In genomic region chr12:81776191-81776590, GRCm38 (mm10) we compare ENCODE assay signal across 12 mouse cellular contexts. TPM values are rescaled to one million over a fixed set of nuclear protein-coding genes. Genes with fewer than 3 reads are reported as not detected.
DNase-seq lines count a peak whose midpoint lies in the region; ATAC-seq and TF ChIP-seq lines count a peak whose summit lies in the region.
"Had no signal": no experiment of that assay in that cellular context is flagged by ENCODE, and none has a peak within 500 bp of the region (broad histone marks: within the 10 kb centered on the region; RNA-seq: fewer than 3 reads in every experiment).

No protein-coding gene starts in this region.

- H3K27ac ChIP-seq in hindbrain, embryonic 11.5 days (ENCODE audit: low read depth, low read length): no peak overlapping the region
- H3K27ac ChIP-seq in hindbrain, embryonic 13.5 days: no peak overlapping the region
- no peak overlapping the region for H3K27ac ChIP-seq in embryonic facial prominence, embryonic 10.5 days (replicated peaks)
- H3K27ac ChIP-seq in forebrain, embryonic 12.5 days: no peak overlapping the region
- no peak overlapping the region for H3K27ac ChIP-seq in forebrain, postnatal 0 days (ENCODE audit: low read depth, low read length)
- H3K27ac ChIP-seq: liver, embryonic 13.5 days had no signal

- no peaks in the 10 kb centered on the region for H3K9me3 ChIP-seq in hindbrain, embryonic 11.5 days (ENCODE audit: control insufficient read depth, low read length)
- no peaks in the 10 kb centered on the region for H3K9me3 ChIP-seq in hindbrain, embryonic 13.5 days
- H3K9me3 ChIP-seq in embryonic facial prominence, embryonic 10.5 days: no peaks in the 10 kb centered on the region
- no peaks in the 10 kb centered on the region for H3K9me3 ChIP-seq in forebrain, embryonic 12.5 days
- no peaks in the 10 kb centered on the region for H3K9me3 ChIP-seq in forebrain, postnatal 0 days (ENCODE audit: low read length)
- H3K9me3 ChIP-seq: liver, embryonic 13.5 days had no signal

- no peak overlapping the region for H3K4me2 ChIP-seq in hindbrain, embryonic 11.5 days (replicated peaks; ENCODE audit: low read depth, low read length)
- H3K4me2 ChIP-seq in hindbrain, embryonic 13.5 days: no peak overlapping the region
- no peak overlapping the region for H3K4me2 ChIP-seq in forebrain, embryonic 12.5 days
- H3K4me2 ChIP-seq in forebrain, postnatal 0 days (ENCODE audit: low read depth): no peak overlapping the region
- H3K4me2 ChIP-seq: liver, embryonic 13.5 days had no signal

- no peak for ATAC-seq in hindbrain, embryonic 11.5 days (ENCODE audit: low FRiP score)
- ATAC-seq in hindbrain, embryonic 13.5 days (ENCODE audit: low FRiP score): no peak
- no peak for ATAC-seq in forebrain, embryonic 12.5 days (ENCODE audit: low FRiP score)
- no peak for ATAC-seq in forebrain, postnatal 0 days
- ATAC-seq: forebrain, embryonic 14.5 days had no signal

- no peak overlapping the region for H3K9ac ChIP-seq in hindbrain, embryonic 11.5 days (ENCODE audit: low read depth, low read length)
- H3K9ac ChIP-seq in hindbrain, embryonic 13.5 days: no peak overlapping the region
- no peak overlapping the region for H3K9ac ChIP-seq in forebrain, embryonic 12.5 days
- no peak overlapping the region for H3K9ac ChIP-seq in forebrain, postnatal 0 days
- H3K9ac ChIP-seq: liver, embryonic 13.5 days had no signal

- no peak for TF ChIP-seq CTCF in forebrain, postnatal 0 days (IDR thresholded peaks at IDR 0.05; ENCODE audit: low read depth)

- peaks cover 10% of the 10 kb centered on the region; the same call in 1 of the 2 replicates for H3K27me3 ChIP-seq in hindbrain, embryonic 11.5 days (ENCODE audit: control insufficient read depth, insufficient read depth, low read length)
- H3K27me3 ChIP-seq in hindbrain, embryonic 13.5 days: peaks cover 4% of the 10 kb centered on the region; the same call in 1 of the 2 replicates
- peaks cover 31% of the 10 kb centered on the region for H3K27me3 ChIP-seq in embryonic facial prominence, embryonic 10.5 days (replicated peaks; ENCODE audit: low read depth, poor library complexity, severe bottlenecking)
- H3K27me3 ChIP-seq in forebrain, embryonic 12.5 days: peaks cover 14% of the 10 kb centered on the region; the same call in 1 of the 2 replicates
- no peaks in the 10 kb centered on the region for H3K27me3 ChIP-seq in forebrain, postnatal 0 days (ENCODE audit: insufficient read depth, low read length)

- H3K4me3 ChIP-seq in hindbrain, embryonic 11.5 days (ENCODE audit: low read depth, low read length): no peak overlapping the region
- no peak overlapping the region for H3K4me3 ChIP-seq in hindbrain, embryonic 13.5 days
- no peak overlapping the region for H3K4me3 ChIP-seq in embryonic facial prominence, embryonic 10.5 days
- no peak overlapping the region for H3K4me3 ChIP-seq in forebrain, embryonic 12.5 days (replicated peaks)
- no peak overlapping the region for H3K4me3 ChIP-seq in forebrain, postnatal 0 days (ENCODE audit: low read depth, low read length)
- H3K4me3 ChIP-seq: liver, embryonic 13.5 days had no signal

- H3K36me3 ChIP-seq in hindbrain, embryonic 11.5 days (ENCODE audit: control insufficient read depth, insufficient read depth, low read length): no peaks in the 10 kb centered on the region
- peaks cover 16% of the 10 kb centered on the region for H3K36me3 ChIP-seq in hindbrain, embryonic 13.5 days
- H3K36me3 ChIP-seq in embryonic facial prominence, embryonic 10.5 days (replicated peaks): peaks cover 12% of the 10 kb centered on the region; the same call in 1 of the 2 replicates
- H3K36me3 ChIP-seq in forebrain, embryonic 12.5 days (replicated peaks): peaks cover 13% of the 10 kb centered on the region
- H3K36me3 ChIP-seq in forebrain, postnatal 0 days (ENCODE audit: insufficient read depth): peaks cover 13% of the 10 kb centered on the region; the same call in 1 of the 2 replicates
- H3K36me3 ChIP-seq: liver, embryonic 13.5 days had no signal

- WGBS in hindbrain, embryonic 11.5 days: 66% methylated on average over 3 of the region's 3 CpGs
- WGBS in hindbrain, embryonic 13.5 days: 58% methylated on average over 3 of the region's 3 CpGs
- 50% methylated on average over 3 of the region's 3 CpGs for WGBS in embryonic facial prominence, embryonic 10.5 days
- 59% methylated on average over 3 of the region's 3 CpGs for WGBS in forebrain, embryonic 12.5 days
- 46% methylated on average over 3 of the region's 3 CpGs for WGBS in forebrain, postnatal 0 days

- peak; percentile 46 for DNase-seq in hindbrain, embryonic 11.5 days (ENCODE audit: low spot score)
- DNase-seq in thymus, postnatal 0 days (ENCODE audit: low spot score): peak; percentile 23
- DNase-seq in thymus, postnatal 14 days: no peak
- DNase-seq in embryonic facial prominence, embryonic 10.5 days (ENCODE audit: low spot score): peak; percentile 55
- no peak for DNase-seq in T-cell, adult 2 months (ENCODE audit: low spot score)
- DNase-seq in forebrain, postnatal 0 days: no peak
- DNase-seq: cerebellum, adult 2 months; liver, embryonic 13.5 days; thymus, adult 2 months had no signal

- peaks cover 3% of the 10 kb centered on the region; the same call in 1 of the 2 replicates for H3K4me1 ChIP-seq in hindbrain, embryonic 11.5 days (replicated peaks; ENCODE audit: control insufficient read depth, insufficient read depth, low read length)
- H3K4me1 ChIP-seq in hindbrain, embryonic 13.5 days (replicated peaks): peaks cover 32% of the 10 kb centered on the region
- H3K4me1 ChIP-seq in embryonic facial prominence, embryonic 10.5 days: peaks cover 14% of the 10 kb centered on the region
- H3K4me1 ChIP-seq in forebrain, embryonic 12.5 days: peaks cover 19% of the 10 kb centered on the region
- H3K4me1 ChIP-seq in forebrain, postnatal 0 days (ENCODE audit: insufficient read depth): peaks cover 30% of the 10 kb centered on the region

RNA-seq across cellular contexts. Expression of gene Map3k9, which starts 4.8 kb away (rescaled TPM):
- 2.5 and 3.4 TPM in 2 replicates for polyA plus RNA-seq in hindbrain, embryonic 11.5 days (2014; fragmentation: Nextera tagmentation; extraction: Ambion mirVana)
- 8.8 TPM in 2 replicates for polyA plus RNA-seq in hindbrain, embryonic 13.5 days (2015; fragmentation: Nextera tagmentation; extraction: Ambion mirVana)
- polyA plus RNA-seq in thymus, postnatal 0 days (2015; fragmentation: Nextera tagmentation; extraction: Ambion mirVana): 0.21 and 0.29 TPM in 2 replicates
- 0.96 and 1.5 TPM in 2 replicates for polyA plus RNA-seq in embryonic facial prominence, embryonic 10.5 days (2016; fragmentation: Nextera tagmentation; extraction: Ambion mirVana)
- 5.3 and 5.7 TPM in 2 replicates for polyA plus RNA-seq in forebrain, embryonic 12.5 days (2016; fragmentation: Nextera tagmentation; extraction: Ambion mirVana)
- 41.4 and 49.2 TPM in 2 replicates for total RNA-seq in forebrain, postnatal 0 days (2014; rRNA removed)
- polyA plus RNA-seq in forebrain, postnatal 0 days (2015; fragmentation: Nextera tagmentation; extraction: Ambion mirVana): 4.3 and 6.5 TPM in 2 replicates

Comparison
In these comparisons a context has a peak if more than half of its experiments do, and no peak if none do; other contexts are left out.
1. DNase-seq: peak in hindbrain, embryonic 11.5 days (single experiment), thymus, postnatal 0 days (single experiment) and embryonic facial prominence, embryonic 10.5 days (single experiment); none in thymus, postnatal 14 days (single experiment), T-cell, adult 2 months (single experiment) and forebrain, postnatal 0 days (single experiment).